ENCODE assay signal across 14 mouse cellular contexts in the genomic region with DNA sequence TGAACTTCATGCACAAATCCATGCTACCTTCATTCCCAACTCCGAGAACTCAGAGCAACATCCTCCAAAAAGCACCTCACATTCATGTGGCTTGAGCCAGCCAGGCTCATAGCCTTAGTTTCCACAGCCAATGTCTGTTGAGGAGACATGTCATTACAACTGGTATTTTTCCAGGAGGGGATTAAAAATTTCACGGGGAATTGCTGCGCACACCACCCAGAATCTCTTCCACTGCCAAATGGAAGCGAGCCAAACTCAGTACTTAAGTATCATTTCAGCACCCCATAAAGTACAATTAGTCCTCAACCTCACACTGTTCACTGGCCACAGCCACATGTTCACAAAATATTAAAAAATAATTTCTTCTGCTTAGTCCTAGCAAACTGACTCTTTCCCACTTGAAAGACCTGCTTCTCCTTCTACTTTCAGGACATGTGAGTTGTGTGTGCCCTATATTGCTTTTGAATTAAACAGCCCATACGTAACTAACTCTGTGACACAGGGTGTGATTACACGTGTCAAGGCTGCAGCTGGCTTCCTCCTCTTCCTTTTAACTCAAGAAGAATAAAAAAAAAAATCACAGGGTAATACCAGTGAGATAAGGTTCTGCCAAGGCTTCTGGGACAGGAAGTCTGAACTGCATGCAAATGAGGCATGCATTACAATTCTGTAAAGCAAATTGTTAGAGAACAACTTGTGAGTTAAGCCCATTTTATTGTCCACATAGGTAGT.
DNase-seq lines count a peak whose midpoint lies in the region; ATAC-seq and TF ChIP-seq lines count a peak whose summit lies in the region.
"Had no signal": no experiment of that assay in that cellular context is flagged by ENCODE, and none has a peak within 500 bp of the region (broad histone marks: within the 10 kb centered on the region; RNA-seq: fewer than 3 reads in every experiment).

No protein-coding gene starts in this region.

- peak; percentile 41 to 51 for DNase-seq in cerebellum, postnatal 14 days
- DNase-seq in cerebellum, adult 9-11 months, result no peak
- DNase-seq in hindbrain, postnatal 0 days (ENCODE audit: low spot score), result peak; percentile 60
- DNase-seq in hindbrain, embryonic 10.5 days (ENCODE audit: low spot score), result no peak
- DNase-seq in MEL (ENCODE audit: low read depth, low spot score), result peak; percentile 16
- no peak for DNase-seq in yolk sac, embryonic 10.5 days (ENCODE audit: low spot score)
- DNase-seq in cerebellum, adult 8-10 months, result no peak
- DNase-seq: embryo, embryonic 11 days; kidney, postnatal 36 days; right cerebral cortex, postnatal 4 days had no signal

- no peak overlapping the region for H3K27ac ChIP-seq in hindbrain, postnatal 0 days
- no peak overlapping the region for H3K27ac ChIP-seq in hindbrain, embryonic 10.5 days
- no peak overlapping the region for H3K27ac ChIP-seq in MEL (ENCODE audit: control insufficient read depth, low read depth, low read length)
- no peak overlapping the region for H3K27ac ChIP-seq in heart, embryonic 16.5 days (ENCODE audit: low read length)
- H3K27ac ChIP-seq: liver, embryonic 14.5 days; neural tube, embryonic 15.5 days had no signal

- no peak overlapping the region for H3K4me3 ChIP-seq in hindbrain, postnatal 0 days (ENCODE audit: low read length)
- no peak overlapping the region for H3K4me3 ChIP-seq in hindbrain, embryonic 10.5 days
- H3K4me3 ChIP-seq in MEL (ENCODE audit: control insufficient read depth in 1 of 2, insufficient read depth in 1 of 2, low read depth in 2 of 2, low read length in 2 of 2), result no peak overlapping the region
- H3K4me3 ChIP-seq in heart, embryonic 16.5 days (ENCODE audit: low read length), result no peak overlapping the region
- H3K4me3 ChIP-seq: neural tube, embryonic 15.5 days had no signal

- no peaks in the 10 kb centered on the region for H3K27me3 ChIP-seq in hindbrain, postnatal 0 days (ENCODE audit: insufficient read depth, low read length)
- no peaks in the 10 kb centered on the region for H3K27me3 ChIP-seq in hindbrain, embryonic 10.5 days (ENCODE audit: insufficient read depth, poor library complexity, severe bottlenecking)
- H3K27me3 ChIP-seq in MEL (ENCODE audit: control insufficient read depth in 1 of 2, insufficient read depth in 2 of 2, low read length in 2 of 2), result no peaks in the 10 kb centered on the region
- H3K27me3 ChIP-seq in heart, embryonic 16.5 days (ENCODE audit: control insufficient read depth, insufficient read depth, low read length), result 0 out of 2 replicates have a peak, but pooled peaks cover 4% of the 10 kb centered on the region
- H3K27me3 ChIP-seq: neural tube, embryonic 15.5 days had no signal

- no peak for TF ChIP-seq EP300 in MEL (IDR thresholded peaks at IDR 0.05; ENCODE audit: low read depth in 1 of 2, low read length in 2 of 2)

- no peak overlapping the region for H3K4me2 ChIP-seq in hindbrain, postnatal 0 days (ENCODE audit: low read depth, low read length)
- no peak overlapping the region for H3K4me2 ChIP-seq in heart, embryonic 16.5 days (ENCODE audit: low read depth, low read length)
- H3K4me2 ChIP-seq: neural tube, embryonic 15.5 days had no signal

- ATAC-seq in hindbrain, postnatal 0 days, result no peak
- peak; percentile 76 for ATAC-seq in heart, embryonic 16.5 days (replicated peaks; ENCODE audit: extremely low read depth, insufficient read depth, low FRiP score)
- ATAC-seq: activated CD4-positive, CD25-positive, alpha-beta regulatory T cell, adult 4 months had no signal

- no peaks in the 10 kb centered on the region for H3K9me3 ChIP-seq in hindbrain, postnatal 0 days (ENCODE audit: low read length)
- no peaks in the 10 kb centered on the region for H3K9me3 ChIP-seq in hindbrain, embryonic 10.5 days
- H3K9me3 ChIP-seq in MEL (replicated peaks; ENCODE audit: insufficient read depth, low read length), result no peaks in the 10 kb centered on the region
- no peaks in the 10 kb centered on the region for H3K9me3 ChIP-seq in heart, embryonic 16.5 days (replicated peaks; ENCODE audit: control insufficient read depth, low read length)
- H3K9me3 ChIP-seq: neural tube, embryonic 15.5 days had no signal

- TF ChIP-seq POLR2A in MEL (IDR thresholded peaks at IDR 0.05; ENCODE audit: control insufficient read depth in 1 of 2, insufficient read depth in 1 of 2, low read depth in 1 of 2, low read length in 2 of 2, poor library complexity in 1 of 2), result no peak

- TF ChIP-seq CTCF in hindbrain, postnatal 0 days (IDR thresholded peaks at IDR 0.05; ENCODE audit: low read depth), result no peak
- TF ChIP-seq CTCF in MEL (IDR thresholded peaks at IDR 0.05 in 2 of 3, conservative IDR thresholded peaks at IDR 0.05 in 1 of 3; ENCODE audit: control insufficient read depth in 1 of 3, insufficient read depth in 1 of 3, low read depth in 2 of 3, low read length in 3 of 3, poor library complexity in 1 of 3, severe bottlenecking in 1 of 3), result no peak

- H3K79me2 ChIP-seq in MEL (ENCODE audit: control insufficient read depth, insufficient read depth, low read length, poor library complexity), result no peaks in the 10 kb centered on the region

- no peak overlapping the region for H3K9ac ChIP-seq in hindbrain, postnatal 0 days (replicated peaks; ENCODE audit: low read length)
- no peak overlapping the region for H3K9ac ChIP-seq in MEL (ENCODE audit: control insufficient read depth, low read depth, low read length, poor library complexity, severe bottlenecking)
- H3K9ac ChIP-seq in heart, embryonic 16.5 days (ENCODE audit: low read length), result no peak overlapping the region
- H3K9ac ChIP-seq: liver, embryonic 14.5 days; neural tube, embryonic 15.5 days had no signal

- 0 out of 2 replicates have a peak, but pooled peaks cover 4% of the 10 kb centered on the region for H3K4me1 ChIP-seq in hindbrain, postnatal 0 days (ENCODE audit: insufficient read depth, low read length)
- no peaks in the 10 kb centered on the region for H3K4me1 ChIP-seq in hindbrain, embryonic 10.5 days (replicated peaks)
- H3K4me1 ChIP-seq in MEL (ENCODE audit: control insufficient read depth in 1 of 2, insufficient read depth in 2 of 2, low read length in 2 of 2), result no peaks in the 10 kb centered on the region
- peaks cover 8% of the 10 kb centered on the region for H3K4me1 ChIP-seq in heart, embryonic 16.5 days (ENCODE audit: control insufficient read depth, insufficient read depth, low read length)
- H3K4me1 ChIP-seq: neural tube, embryonic 15.5 days had no signal

- TF ChIP-seq RAD21 in MEL (IDR thresholded peaks at IDR 0.05; ENCODE audit: low read depth, low read length), result no peak

- WGBS in hindbrain, postnatal 0 days, result 44% methylated on average over 6 of the region's 6 CpGs
- WGBS in hindbrain, embryonic 10.5 days, result 85% methylated on average over 6 of the region's 6 CpGs
- WGBS in heart, embryonic 16.5 days, result 31% methylated on average over 6 of the region's 6 CpGs

- no peaks in the 10 kb centered on the region for H3K36me3 ChIP-seq in hindbrain, postnatal 0 days (ENCODE audit: insufficient read depth, low read length)
- no peaks in the 10 kb centered on the region for H3K36me3 ChIP-seq in hindbrain, embryonic 10.5 days
- no peaks in the 10 kb centered on the region for H3K36me3 ChIP-seq in MEL (ENCODE audit: control insufficient read depth in 1 of 2, insufficient read depth in 2 of 2, low read length in 2 of 2)
- no peaks in the 10 kb centered on the region for H3K36me3 ChIP-seq in heart, embryonic 16.5 days (ENCODE audit: control insufficient read depth, insufficient read depth)
- H3K36me3 ChIP-seq: neural tube, embryonic 15.5 days had no signal

TF ChIP-seq in MEL, 35 proteins besides CTCF, POLR2A, EP300 and RAD21:
- TF ChIP-seq JUND (IDR thresholded peaks at IDR 0.05; ENCODE audit: low read depth, low read length), result no peak
- TF ChIP-seq ZKSCAN1 (IDR thresholded peaks at IDR 0.05; ENCODE audit: low read depth, low read length), result no peak
- no peak for TF ChIP-seq MYB (IDR thresholded peaks at IDR 0.05; ENCODE audit: low read depth, low read length)
- TF ChIP-seq ZNF384 (IDR thresholded peaks at IDR 0.05; ENCODE audit: low read depth, low read length), result peak; percentile 78
TF ChIP-seq in MEL: peak in this region for 1.

Comparison
In these comparisons a context has a peak if more than half of its experiments do, and no peak if none do; other contexts are left out.
1. DNase-seq: peak in cerebellum, postnatal 14 days (2 of 2), hindbrain, postnatal 0 days (single experiment) and MEL (single experiment); none in cerebellum, adult 9-11 months (single experiment), hindbrain, embryonic 10.5 days (single experiment), yolk sac, embryonic 10.5 days (single experiment) and cerebellum, adult 8-10 months (single experiment).